Mouse (Mus musculus): ENCODE results near the gene Tpgs1. TPM values are rescaled to one million over a fixed set of nuclear protein-coding genes. Genes with fewer than 3 reads are reported as not detected.

Tpgs1 gene
- polyA plus RNA-seq, 1 experiment from 2014 or later, result 48.2 TPM

DNA sequence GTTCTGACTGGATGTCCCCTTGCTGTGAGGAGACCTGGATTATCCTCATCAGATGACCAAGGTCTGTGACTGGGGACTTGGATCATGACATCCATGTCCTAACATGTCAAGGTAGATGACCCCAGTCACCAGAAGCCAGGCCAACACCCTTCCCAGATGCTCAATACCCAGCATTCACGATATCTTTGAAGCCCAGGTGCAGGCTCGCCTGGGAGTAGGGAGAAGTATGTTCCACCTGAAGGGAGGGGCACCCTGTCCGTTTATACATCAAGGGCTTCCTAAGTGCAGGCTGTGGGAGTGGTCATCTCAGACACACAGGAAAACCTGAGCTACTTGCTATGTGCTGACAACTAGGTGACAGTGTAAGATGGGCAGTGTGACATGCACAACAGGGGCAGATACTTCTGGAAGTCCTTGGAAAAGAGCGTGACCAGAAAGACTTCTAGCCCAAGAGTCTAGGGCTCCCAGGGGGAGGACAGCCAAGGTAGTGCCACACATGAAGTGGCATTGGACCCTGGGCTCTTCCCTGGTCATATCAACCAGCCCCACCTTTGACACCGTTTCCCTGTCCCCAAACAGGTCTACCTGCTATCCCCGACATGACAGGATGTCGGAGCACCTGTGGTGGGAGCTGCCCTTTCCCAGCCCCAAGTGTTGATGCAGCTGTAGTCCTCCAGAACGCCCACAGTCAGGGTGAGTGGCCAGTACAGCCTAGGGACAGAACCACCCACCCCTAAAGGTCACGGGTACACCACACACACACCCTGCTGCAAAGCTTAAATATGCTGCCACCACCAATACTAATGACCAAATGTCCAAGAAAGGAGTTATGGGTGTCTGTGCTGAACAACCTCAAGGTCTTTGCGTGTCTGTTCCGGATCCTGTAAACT lies 11.7 kb downstream of the Tpgs1 start:
- Histone ChIP-seq H3K27ac (replicated peaks in 1 of 2; ENCODE audit: control insufficient read depth in 1 of 2, insufficient read depth in 1 of 2, low read depth in 2 of 2, low read length in 2 of 2) (peak overlapping the region; percentile 79 to 88), H3K27me3 (ENCODE audit: control insufficient read depth, insufficient read depth, low read length) (no peaks in the 10 kb centered on the region), H3K36me3 (ENCODE audit: control insufficient read depth, insufficient read depth, low read length) (peaks cover 23% of the 10 kb centered on the region), H3K4me3 (ENCODE audit: control insufficient read depth in 1 of 2, insufficient read depth in 1 of 2, low read depth in 1 of 2, low read length in 2 of 2) (peak overlapping the region; percentile 77 to 88), H3K9ac (ENCODE audit: low read length) (peak overlapping the region; percentile 62), H3K4me1 (ENCODE audit: control insufficient read depth in 2 of 2, insufficient read depth in 2 of 2, low read length in 2 of 2) (peaks cover 21 to 27% of the 10 kb centered on the region in 2 experiments), H3K4me2 (ENCODE audit: low read length) (peak overlapping the region; percentile 73), H3K9me3 (ENCODE audit: control insufficient read depth, low read length) (no peaks in the 10 kb centered on the region)
- no peak for ATAC-seq (ENCODE audit: insufficient number of reproducible peaks, insufficient read depth, low FRiP score, low read depth)
- 31% methylated on average over 11 of the region's 11 CpGs for WGBS

DNA sequence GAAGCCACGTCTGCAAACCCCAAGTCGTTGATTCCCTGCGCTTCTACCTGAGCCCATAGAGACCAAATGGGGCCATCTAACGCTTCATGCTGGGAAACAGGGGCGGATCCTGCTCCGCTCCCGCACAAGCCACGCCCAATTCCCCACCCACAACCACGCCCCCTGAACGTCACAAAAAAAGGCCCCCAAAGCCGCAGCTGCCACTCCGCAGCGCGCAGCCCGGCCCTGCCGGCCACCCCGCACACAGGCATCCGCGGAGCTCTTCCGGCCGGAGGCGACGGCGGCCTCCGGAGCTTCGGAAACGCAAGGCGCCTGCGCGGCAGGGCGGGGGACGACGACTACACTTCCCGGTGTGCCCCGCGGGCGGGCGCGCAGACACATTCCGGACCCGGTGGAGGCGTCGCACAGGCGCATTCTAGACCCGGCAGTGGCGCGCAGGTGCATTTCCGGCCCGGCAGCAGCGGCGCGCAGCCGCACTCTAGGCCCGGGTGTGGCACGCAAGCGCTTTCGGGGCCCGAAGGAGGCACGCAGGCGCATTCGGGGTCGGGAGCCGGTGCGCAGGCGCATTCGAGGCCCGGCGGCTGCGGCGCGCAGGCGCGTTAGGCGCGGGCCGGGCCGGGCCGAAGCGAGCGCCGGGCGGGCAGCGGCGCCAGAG lies 12.5 kb downstream of the Tpgs1 start, which contains the start of gene Cdc34:
Gene Cdc34 (plus strand): TSS at position 605 of the 655 bp plus-strand sequence.
- Histone ChIP-seq H3K27me3 (ENCODE audit: control insufficient read depth, insufficient read depth, low read length) (no peaks in the 10 kb centered on the region), H3K4me3 (ENCODE audit: control insufficient read depth in 1 of 2, insufficient read depth in 1 of 2, low read depth in 1 of 2, low read length in 2 of 2) (peak within 1 kb of the TSS; percentile 77 to 88), H3K36me3 (ENCODE audit: control insufficient read depth, insufficient read depth, low read length) (peaks cover 32% of the 10 kb centered on the region), H3K4me2 (ENCODE audit: low read length) (peak within 1 kb of the TSS; percentile 73), H3K27ac (replicated peaks in 1 of 2; ENCODE audit: control insufficient read depth in 1 of 2, insufficient read depth in 1 of 2, low read depth in 2 of 2, low read length in 2 of 2) (peak within 1 kb of the TSS; percentile 79 to 88), H3K9me3 (ENCODE audit: control insufficient read depth, low read length) (no peaks in the 10 kb centered on the region), H3K9ac (ENCODE audit: low read length) (peak within 1 kb of the TSS; percentile 92), H3K4me1 (ENCODE audit: control insufficient read depth in 2 of 2, insufficient read depth in 2 of 2, low read length in 2 of 2) (peaks cover 22 to 33% of the 10 kb centered on the region in 2 experiments)
- peak; percentile 94 for ATAC-seq (ENCODE audit: insufficient number of reproducible peaks, insufficient read depth, low FRiP score, low read depth)
- WGBS, result under 1% methylated on average over 74 of the region's 84 CpGs

GRCm38 (mm10) chr10:79682551-79682915 lies 13.4 kb downstream of the Tpgs1 start:
- 0% methylated on average over 10 of the region's 10 CpGs for WGBS
- Histone ChIP-seq H3K9ac (ENCODE audit: low read length) (peak overlapping the region; percentile 92), H3K4me1 (ENCODE audit: control insufficient read depth in 2 of 2, insufficient read depth in 2 of 2, low read length in 2 of 2) (peaks cover 27 to 39% of the 10 kb centered on the region in 2 experiments), H3K4me2 (ENCODE audit: low read length) (peak overlapping the region; percentile 71), H3K9me3 (ENCODE audit: control insufficient read depth, low read length) (no peaks in the 10 kb centered on the region), H3K4me3 (ENCODE audit: control insufficient read depth in 1 of 2, insufficient read depth in 1 of 2, low read depth in 1 of 2, low read length in 2 of 2) (peak overlapping the region; percentile 77 to 88), H3K36me3 (ENCODE audit: control insufficient read depth, insufficient read depth, low read length) (peaks cover 40% of the 10 kb centered on the region), H3K27me3 (ENCODE audit: control insufficient read depth, insufficient read depth, low read length) (no peaks in the 10 kb centered on the region), H3K27ac (replicated peaks in 1 of 2; ENCODE audit: control insufficient read depth in 1 of 2, insufficient read depth in 1 of 2, low read depth in 2 of 2, low read length in 2 of 2) (peak overlapping the region; percentile 65 to 88)
- no peak for ATAC-seq (ENCODE audit: insufficient number of reproducible peaks, insufficient read depth, low FRiP score, low read depth)

DNA sequence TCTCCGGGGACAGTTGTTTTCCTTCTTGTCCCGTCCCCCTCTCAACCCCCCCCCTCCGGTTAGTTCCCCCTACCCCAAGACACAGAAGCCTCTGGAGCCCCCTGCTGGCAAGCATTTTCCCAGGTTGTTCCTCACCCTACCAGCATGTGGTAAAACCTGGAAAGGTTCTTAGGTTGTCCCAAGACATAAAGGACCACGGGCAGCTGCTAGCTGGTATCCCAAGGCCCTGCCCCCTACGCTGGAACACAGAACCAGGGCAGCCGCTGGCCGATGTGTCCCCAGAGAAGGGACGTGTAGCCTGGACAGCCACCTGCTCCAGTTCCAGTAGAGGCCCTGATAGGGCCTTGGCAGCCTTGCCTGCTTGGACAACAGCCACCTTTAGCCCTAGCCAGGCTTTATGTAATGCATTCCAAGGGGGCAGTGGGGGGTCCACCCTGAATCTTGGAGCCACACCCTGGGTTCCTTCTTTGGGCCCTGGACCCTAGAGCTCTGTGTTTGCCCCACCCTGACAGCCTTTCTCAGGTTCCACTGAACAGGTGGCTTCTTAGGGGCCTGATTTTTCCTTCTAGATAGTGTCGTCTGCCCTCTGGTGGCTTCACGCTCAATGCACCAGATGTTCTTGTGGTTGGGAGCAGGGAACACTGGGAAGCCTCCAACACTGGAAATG lies 13.9 kb downstream of the Tpgs1 start:
- Histone ChIP-seq H3K36me3 (ENCODE audit: control insufficient read depth, insufficient read depth, low read length) (peaks cover 45% of the 10 kb centered on the region), H3K27ac (replicated peaks in 1 of 2; ENCODE audit: control insufficient read depth in 1 of 2, insufficient read depth in 1 of 2, low read depth in 2 of 2, low read length in 2 of 2) (peak overlapping the region; percentile 68 to 88), H3K4me1 (ENCODE audit: control insufficient read depth in 2 of 2, insufficient read depth in 2 of 2, low read length in 2 of 2) (peaks cover 27 to 39% of the 10 kb centered on the region in 2 experiments), H3K4me3 (ENCODE audit: control insufficient read depth in 1 of 2, insufficient read depth in 1 of 2, low read depth in 1 of 2, low read length in 2 of 2) (peak overlapping the region; percentile 77 to 88), H3K9ac (ENCODE audit: low read length) (peak overlapping the region; percentile 92), H3K27me3 (ENCODE audit: control insufficient read depth, insufficient read depth, low read length) (no peaks in the 10 kb centered on the region), H3K4me2 (ENCODE audit: low read length) (peak overlapping the region; percentile 71), H3K9me3 (ENCODE audit: control insufficient read depth, low read length) (no peaks in the 10 kb centered on the region)
- WGBS, result under 1% methylated on average over 10 of the region's 10 CpGs
- ATAC-seq (ENCODE audit: insufficient number of reproducible peaks, insufficient read depth, low FRiP score, low read depth), result no peak

DNA sequence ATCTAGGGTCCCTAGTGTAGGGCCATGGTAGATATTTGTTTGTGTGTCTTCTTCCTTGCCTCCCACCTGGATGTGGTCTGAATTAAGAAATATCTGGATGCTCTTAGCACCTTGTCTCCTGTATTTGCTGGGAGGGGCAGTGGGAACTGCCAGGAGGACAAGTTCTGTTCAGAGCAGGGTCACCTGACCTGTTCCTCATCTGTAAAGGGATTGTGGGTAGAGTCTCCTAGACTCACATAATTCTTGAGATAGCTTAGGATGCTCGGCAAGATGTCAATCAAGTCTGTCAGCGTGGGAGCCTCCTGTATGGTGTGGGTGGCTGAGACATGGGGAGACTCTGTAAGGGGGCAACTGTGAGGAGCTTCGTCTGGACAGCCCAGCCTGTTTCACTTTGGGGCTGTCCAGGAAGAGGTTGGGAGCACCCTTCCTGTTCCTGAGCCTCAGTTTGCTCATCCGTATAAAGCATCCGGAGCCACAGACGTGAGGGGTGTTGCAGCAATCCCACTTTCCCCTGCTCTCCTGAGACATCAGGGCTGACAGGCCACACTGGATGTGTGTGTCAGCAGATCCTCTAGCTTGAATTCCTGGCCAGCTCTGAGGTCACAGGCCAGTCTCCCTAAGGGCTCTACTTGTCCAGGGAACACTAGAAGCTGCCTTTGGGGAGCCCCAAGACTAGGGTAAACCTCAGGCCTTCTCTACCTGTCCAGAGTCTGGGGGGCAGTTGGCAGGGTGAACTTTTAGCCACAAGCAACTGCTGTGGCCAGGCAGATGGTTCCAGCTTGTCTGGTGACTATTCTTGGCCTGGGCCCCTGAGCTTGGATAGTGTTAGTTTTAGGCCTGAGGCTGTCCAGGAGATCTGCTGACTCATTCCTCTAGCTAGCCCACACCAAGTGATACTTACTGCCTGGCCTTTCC lies 14.8 kb downstream of the Tpgs1 start:
- peak overlapping the region in 1 of 2 experiments; percentile 77; a peak in 2 of 4 replicates for H3K4me3 ChIP-seq (ENCODE audit: control insufficient read depth in 1 of 2, insufficient read depth in 1 of 2, low read depth in 1 of 2, low read length in 2 of 2)
- peak overlapping the region; percentile 92 for H3K9ac ChIP-seq (ENCODE audit: low read length)
- no peak for ATAC-seq (ENCODE audit: insufficient number of reproducible peaks, insufficient read depth, low FRiP score, low read depth)
- no peaks in the 10 kb centered on the region for H3K9me3 ChIP-seq (ENCODE audit: control insufficient read depth, low read length)
- H3K4me2 ChIP-seq (ENCODE audit: low read length), result peak overlapping the region; percentile 71
- no peaks in the 10 kb centered on the region for H3K27me3 ChIP-seq (ENCODE audit: control insufficient read depth, insufficient read depth, low read length)
- 67% methylated on average over 6 of the region's 6 CpGs for WGBS
- H3K27ac ChIP-seq (replicated peaks in 1 of 2; ENCODE audit: control insufficient read depth in 1 of 2, insufficient read depth in 1 of 2, low read depth in 2 of 2, low read length in 2 of 2), result peak overlapping the region; percentile 18 to 88; a peak in 3 of 4 replicates
- H3K36me3 ChIP-seq (ENCODE audit: control insufficient read depth, insufficient read depth, low read length), result peaks cover 54% of the 10 kb centered on the region
- H3K4me1 ChIP-seq (ENCODE audit: control insufficient read depth in 2 of 2, insufficient read depth in 2 of 2, low read length in 2 of 2), result peaks cover 27 to 39% of the 10 kb centered on the region in 2 experiments

- no peak overlapping the region for H3K4me3 ChIP-seq (ENCODE audit: control insufficient read depth in 1 of 2, insufficient read depth in 1 of 2, low read depth in 1 of 2, low read length in 2 of 2)
- ATAC-seq (ENCODE audit: insufficient number of reproducible peaks, insufficient read depth, low FRiP score, low read depth), result no peak
- no peaks in the 10 kb centered on the region for H3K9me3 ChIP-seq (ENCODE audit: control insufficient read depth, low read length)
- H3K27ac ChIP-seq (replicated peaks in 1 of 2; ENCODE audit: control insufficient read depth in 1 of 2, insufficient read depth in 1 of 2, low read depth in 2 of 2, low read length in 2 of 2), result peak overlapping the region; percentile 18 to 88; a peak in 1 of 4 replicates
- H3K4me1 ChIP-seq (ENCODE audit: control insufficient read depth in 2 of 2, insufficient read depth in 2 of 2, low read length in 2 of 2), result peaks cover 27 to 39% of the 10 kb centered on the region in 2 experiments
- H3K36me3 ChIP-seq (ENCODE audit: control insufficient read depth, insufficient read depth, low read length), result peaks cover 63% of the 10 kb centered on the region
- peak overlapping the region; percentile 92 for H3K9ac ChIP-seq (ENCODE audit: low read length)
- H3K27me3 ChIP-seq (ENCODE audit: control insufficient read depth, insufficient read depth, low read length), result no peaks in the 10 kb centered on the region
- H3K4me2 ChIP-seq (ENCODE audit: low read length), result no peak overlapping the region
- 92% methylated on average over 25 of the region's 25 CpGs for WGBS
Measured at GRCm38 (mm10) chr10:79684770-79685600, 15.8 kb downstream of the Tpgs1 start.

Data from heart, embryonic 14.5 days (tissue).